Mouse (Mus musculus) E14TG2a.4 (cell line): ENCODE measurements at regions not wholly inside any gene's neighbourhood (a gene's known extent, or its start where the extent isn't known, plus 50 kb on each side); places are given as distances from the start of the nearest gene placed in this dataset.

Source experiments
- H3K27me3 ChIP-seq: 2 replicates; pipeline ENCODE4 v1.6.1; 2014; ENCODE audit warnings: low read length, control low read depth; ENCODE audit not compliant: insufficient read depth
- H3K36me3 ChIP-seq: 2 replicates; pipeline ENCODE4 v1.6.1; 2014; ENCODE audit warnings: low read length, control low read depth; ENCODE audit not compliant: insufficient read depth
- H3K4me1 ChIP-seq: replicated peaks from 2 replicates; pipeline ENCODE4 v1.6.1; 2014; ENCODE audit warnings: low read depth, low read length, control low read depth
- H3K4me3 ChIP-seq: replicated peaks from 2 replicates; pipeline ENCODE4 v1.5.1; 2014; ENCODE audit warnings: mild to moderate bottlenecking, low read length
- H3K9me3 ChIP-seq: 2 replicates; pipeline ENCODE4 v1.6.1; 2014; ENCODE audit warnings: low read length, control low read depth
- CTCF ChIP-seq: conservative IDR thresholded peaks from 2 replicates; pipeline ENCODE4 v1.5.1; 2014; ENCODE audit warnings: low read length
- NANOG ChIP-seq: IDR thresholded peaks from 2 replicates; pipeline ENCODE4 v1.6.1; 2014; ENCODE audit warnings: borderline replicate concordance, low read length, mixed read lengths
- POU5F1 ChIP-seq: IDR thresholded peaks from 2 replicates; pipeline ENCODE4 v1.6.1; 2014; ENCODE audit warnings: low read length, borderline replicate concordance

- no peak overlapping the region for H3K4me3 ChIP-seq
- H3K9me3 ChIP-seq, result no peaks in the 10 kb centered on the region
- TF ChIP-seq CTCF (no peak), NANOG (no peak), POU5F1 (no peak)
- H3K4me1 ChIP-seq, result peaks cover 11% of the 10 kb centered on the region
- no peaks in the 10 kb centered on the region for H3K27me3 ChIP-seq
- H3K36me3 ChIP-seq, result no peaks in the 10 kb centered on the region
Measured at GRCm38 (mm10) chr16:78435707-78436106, 58.7 kb upstream of the Btg3 start.

GRCm38 (mm10) chr16:78427470-78428041, 50.6 kb upstream of the Btg3 start:
- H3K4me1 ChIP-seq, result peaks cover 9% of the 10 kb centered on the region; the same call in 1 of the 2 replicates
- H3K9me3 ChIP-seq, result no peaks in the 10 kb centered on the region
- no peaks in the 10 kb centered on the region for H3K27me3 ChIP-seq
- H3K4me3 ChIP-seq, result no peak overlapping the region; the same call in 1 of the 2 replicates
- no peaks in the 10 kb centered on the region for H3K36me3 ChIP-seq
- TF ChIP-seq CTCF (no peak), POU5F1 (no peak), NANOG (no peak)
